Mouse (Mus musculus): Measurements from ENCODE around the gene Jpt2. TPM values are rescaled to one million over a fixed set of nuclear protein-coding genes. Genes with fewer than 3 reads are reported as not detected.

Jpt2 gene
- total and polyA plus RNA-seq, 3 experiments = 35.5 to 40.9 TPM; not detected in 1

GRCm38 (mm10) chr17:24936259-24937237 is 23.9 kb downstream of the Jpt2 start, which contains the start of gene Mapk8ip3:
TSS of gene Mapk8ip3 (minus strand) at chr17:24936977.
- no peaks in the 10 kb centered on the region for H3K9me3 ChIP-seq (replicated peaks; ENCODE audit: insufficient read depth, low read length)
- peak within 1 kb of the TSS; percentile 80 for H3K9ac ChIP-seq (ENCODE audit: control insufficient read depth, low read depth, low read length, poor library complexity, severe bottlenecking)
- peak; percentile 92 for DNase-seq (ENCODE audit: low read depth, low spot score)
- H3K36me3 ChIP-seq (ENCODE audit: control insufficient read depth in 1 of 2, insufficient read depth in 2 of 2, low read length in 2 of 2) = peaks cover 0 to 7% of the 10 kb centered on the region in 2 experiments; a peak in 2 of 4 replicates
- peak within 1 kb of the TSS; percentile 68 for H3K27ac ChIP-seq (ENCODE audit: control insufficient read depth, low read depth, low read length)
- TF ChIP-seq MAZ (IDR thresholded peaks at IDR 0.05; ENCODE audit: low read depth, low read length) = no peak
- no peak for TF ChIP-seq ZKSCAN1 (IDR thresholded peaks at IDR 0.05; ENCODE audit: low read depth, low read length)
- TF ChIP-seq TCF12 (IDR thresholded peaks at IDR 0.05; ENCODE audit: low read depth, low read length) = peak; percentile 22; the same call in 1 of the 2 replicates
- TF ChIP-seq NRF1 (IDR thresholded peaks at IDR 0.05; ENCODE audit: insufficient read depth, low read depth, low read length, poor library complexity, severe bottlenecking) = no peak
- TF ChIP-seq CTCF (IDR thresholded peaks at IDR 0.05 in 2 of 3, conservative IDR thresholded peaks at IDR 0.05 in 1 of 3; ENCODE audit: control insufficient read depth in 1 of 3, insufficient read depth in 1 of 3, low read depth in 2 of 3, low read length in 3 of 3, poor library complexity in 1 of 3, severe bottlenecking in 1 of 3) = peak in 2 of 3 experiments; percentile 25 to 32; a peak in 2 of 6 replicates
- peak; percentile 78 for TF ChIP-seq HCFC1 (IDR thresholded peaks at IDR 0.05; ENCODE audit: low read depth, low read length)
- TF ChIP-seq ZC3H11A (IDR thresholded peaks at IDR 0.05; ENCODE audit: low read depth, low read length) = no peak
- peak; percentile 63; the same call in 1 of the 2 replicates for TF ChIP-seq MAX (IDR thresholded peaks at IDR 0.05; ENCODE audit: low read length)
- TF ChIP-seq POLR2AphosphoS5 (IDR thresholded peaks at IDR 0.05; ENCODE audit: borderline replicate concordance, low read depth, low read length) = no peak
- no peak for TF ChIP-seq CHD2 (IDR thresholded peaks at IDR 0.05; ENCODE audit: low read length)
- no peak for TF ChIP-seq MXI1 (IDR thresholded peaks at IDR 0.05; ENCODE audit: low read depth, low read length)
- no peak for TF ChIP-seq USF2 (IDR thresholded peaks at IDR 0.05; ENCODE audit: borderline replicate concordance in 1 of 2, insufficient read depth in 1 of 2, low read depth in 1 of 2, low read length in 2 of 2)
- no peak for TF ChIP-seq EP300 (IDR thresholded peaks at IDR 0.05; ENCODE audit: low read depth in 1 of 2, low read length in 2 of 2)
- TF ChIP-seq POLR2AphosphoS2 (IDR thresholded peaks at IDR 0.05; ENCODE audit: low read length) = peak; percentile 67; the same call in 1 of the 2 replicates
- no peak for TF ChIP-seq USF1 (IDR thresholded peaks at IDR 0.05; ENCODE audit: low read depth, low read length)
- peak; percentile 38; the same call in 1 of the 2 replicates for TF ChIP-seq ZNF384 (IDR thresholded peaks at IDR 0.05; ENCODE audit: low read depth, low read length)
- TF ChIP-seq ELF1 (IDR thresholded peaks at IDR 0.05; ENCODE audit: low read depth, low read length) = peak; percentile 69
- TF ChIP-seq SMC3 (IDR thresholded peaks at IDR 0.05; ENCODE audit: low read depth, low read length) = no peak
- peak; percentile 2; the same call in 1 of the 2 replicates for TF ChIP-seq RAD21 (IDR thresholded peaks at IDR 0.05; ENCODE audit: low read depth, low read length)
- TF ChIP-seq SIN3A (IDR thresholded peaks at IDR 0.05; ENCODE audit: low read length) = no peak; the same call in 1 of the 2 replicates
- peak; percentile 47 for TF ChIP-seq NELFE (IDR thresholded peaks at IDR 0.05; ENCODE audit: low read depth, low read length)
- TF ChIP-seq ZMIZ1 (IDR thresholded peaks at IDR 0.05; ENCODE audit: low read depth, low read length) = 0 out of 2 replicates have a peak, but pooled peaks have one; percentile 50
- TF ChIP-seq MYC (IDR thresholded peaks at IDR 0.05; ENCODE audit: low read depth, low read length) = no peak
- TF ChIP-seq POLR2A (IDR thresholded peaks at IDR 0.05; ENCODE audit: control insufficient read depth in 1 of 2, insufficient read depth in 1 of 2, low read depth in 1 of 2, low read length in 2 of 2, poor library complexity in 1 of 2) = peak; percentile 67 to 69
- peak; percentile 63; the same call in 1 of the 2 replicates for TF ChIP-seq TBP (IDR thresholded peaks at IDR 0.05; ENCODE audit: low read depth, low read length)
- TF ChIP-seq MEF2A (IDR thresholded peaks at IDR 0.05; ENCODE audit: extremely low read depth, insufficient replicate concordance, low read depth, low read length, poor library complexity, severe bottlenecking) = no peak
- TF ChIP-seq RCOR1 (IDR thresholded peaks at IDR 0.05; ENCODE audit: low read depth, low read length) = no peak
- H3K27me3 ChIP-seq (ENCODE audit: control insufficient read depth in 1 of 2, insufficient read depth in 2 of 2, low read length in 2 of 2) = no peaks in the 10 kb centered on the region
- H3K79me2 ChIP-seq (ENCODE audit: control insufficient read depth, insufficient read depth, low read length, poor library complexity) = peaks cover 27% of the 10 kb centered on the region
- H3K4me1 ChIP-seq (ENCODE audit: control insufficient read depth in 1 of 2, insufficient read depth in 2 of 2, low read length in 2 of 2) = peaks cover 0 to 4% of the 10 kb centered on the region in 2 experiments
- H3K4me3 ChIP-seq (ENCODE audit: control insufficient read depth in 1 of 2, insufficient read depth in 1 of 2, low read depth in 2 of 2, low read length in 2 of 2) = peak within 1 kb of the TSS; percentile 63 to 81
